9 mouse cellular contexts compared by ENCODE assay signal in the genomic region with DNA sequence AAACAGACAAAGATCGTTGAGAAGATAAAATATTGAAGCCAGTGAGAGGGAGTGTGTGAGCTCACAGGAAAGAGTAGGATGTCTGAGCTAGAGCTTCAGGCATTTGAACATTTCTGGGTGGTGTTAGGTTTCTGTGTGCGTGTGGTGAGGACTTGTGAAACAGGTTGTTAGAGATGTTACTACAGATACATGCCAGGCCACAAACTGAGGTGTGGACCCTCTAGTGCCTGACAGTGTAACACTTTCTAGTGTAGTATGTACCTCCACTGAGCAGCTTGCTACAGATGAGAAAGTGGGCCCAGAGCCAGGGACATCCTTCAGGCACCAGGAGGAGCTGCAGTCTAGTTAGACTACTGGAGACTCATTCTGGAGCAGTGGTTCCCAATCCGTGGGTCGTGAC. TPM values are rescaled to one million over a fixed set of nuclear protein-coding genes. Genes with fewer than 3 reads are reported as not detected.
A peak's percentile ranks its signal among the peaks of the same experiment; 100 is the strongest.
DNase-seq lines count a peak whose midpoint lies in the region; ATAC-seq lines count a peak whose summit lies in the region.
"Had no signal": no experiment of that assay in that cellular context is flagged by ENCODE, and none has a peak within 500 bp of the region (broad histone marks: within the 10 kb centered on the region; RNA-seq: fewer than 3 reads in every experiment).

No protein-coding gene starts in this region.

- peak; percentile 50 for DNase-seq in urinary bladder, postnatal 14 days (ENCODE audit: low spot score)
- no peak for DNase-seq in urinary bladder, postnatal 4 days (ENCODE audit: low spot score in 2 of 2)
- DNase-seq in cerebellum, adult 9-11 months: peak; percentile 44
- DNase-seq: forebrain, postnatal 0 days had no signal

- WGBS in intestine, embryonic 16.5 days: 70% methylated on average over 4 of the region's 4 CpGs
- 67% methylated on average over 4 of the region's 4 CpGs for WGBS in intestine, embryonic 15.5 days
- 90% methylated on average over 4 of the region's 4 CpGs for WGBS in midbrain, embryonic 13.5 days
- WGBS in hindbrain, embryonic 12.5 days: 90% methylated on average over 4 of the region's 4 CpGs

- no peaks in the 10 kb centered on the region for H3K9me3 ChIP-seq in intestine, embryonic 16.5 days (ENCODE audit: control insufficient read depth, low read length)
- no peaks in the 10 kb centered on the region for H3K9me3 ChIP-seq in intestine, embryonic 15.5 days
- H3K9me3 ChIP-seq in midbrain, embryonic 13.5 days: no peaks in the 10 kb centered on the region
- no peaks in the 10 kb centered on the region for H3K9me3 ChIP-seq in hindbrain, embryonic 12.5 days (replicated peaks)
- H3K9me3 ChIP-seq: megakaryocyte, embryonic 14.5 days had no signal

- no peak overlapping the region for H3K27ac ChIP-seq in intestine, embryonic 16.5 days (ENCODE audit: low read length)
- no peak overlapping the region for H3K27ac ChIP-seq in intestine, embryonic 15.5 days
- H3K27ac ChIP-seq in midbrain, embryonic 13.5 days: no peak overlapping the region
- H3K27ac ChIP-seq in hindbrain, embryonic 12.5 days: no peak overlapping the region

- H3K4me3 ChIP-seq in intestine, embryonic 16.5 days (ENCODE audit: low read length): no peak overlapping the region
- no peak overlapping the region for H3K4me3 ChIP-seq in intestine, embryonic 15.5 days (replicated peaks)
- no peak overlapping the region for H3K4me3 ChIP-seq in midbrain, embryonic 13.5 days (replicated peaks)
- no peak overlapping the region for H3K4me3 ChIP-seq in hindbrain, embryonic 12.5 days
- H3K4me3 ChIP-seq: megakaryocyte, embryonic 14.5 days had no signal

- no peak overlapping the region for H3K4me2 ChIP-seq in intestine, embryonic 16.5 days (ENCODE audit: low read depth, low read length)
- H3K4me2 ChIP-seq in intestine, embryonic 15.5 days (replicated peaks): no peak overlapping the region
- H3K4me2 ChIP-seq in midbrain, embryonic 13.5 days (replicated peaks): no peak overlapping the region
- no peak overlapping the region for H3K4me2 ChIP-seq in hindbrain, embryonic 12.5 days (replicated peaks)

- no peaks in the 10 kb centered on the region for H3K36me3 ChIP-seq in intestine, embryonic 16.5 days (ENCODE audit: control insufficient read depth, insufficient read depth, low read length)
- no peaks in the 10 kb centered on the region for H3K36me3 ChIP-seq in intestine, embryonic 15.5 days
- H3K36me3 ChIP-seq in midbrain, embryonic 13.5 days: peaks cover 25% of the 10 kb centered on the region
- peaks cover 21% of the 10 kb centered on the region for H3K36me3 ChIP-seq in hindbrain, embryonic 12.5 days

- no peak overlapping the region for H3K9ac ChIP-seq in intestine, embryonic 16.5 days (ENCODE audit: low read depth, low read length)
- H3K9ac ChIP-seq in intestine, embryonic 15.5 days: no peak overlapping the region
- no peak overlapping the region for H3K9ac ChIP-seq in midbrain, embryonic 13.5 days (replicated peaks)
- no peak overlapping the region for H3K9ac ChIP-seq in hindbrain, embryonic 12.5 days
- H3K9ac ChIP-seq: forebrain, postnatal 0 days had no signal

- no peaks in the 10 kb centered on the region for H3K27me3 ChIP-seq in intestine, embryonic 16.5 days (replicated peaks; ENCODE audit: control insufficient read depth, insufficient read depth, low read length)
- H3K27me3 ChIP-seq in intestine, embryonic 15.5 days (replicated peaks): no peaks in the 10 kb centered on the region
- H3K27me3 ChIP-seq in midbrain, embryonic 13.5 days: no peaks in the 10 kb centered on the region
- no peaks in the 10 kb centered on the region for H3K27me3 ChIP-seq in hindbrain, embryonic 12.5 days
- H3K27me3 ChIP-seq: megakaryocyte, embryonic 14.5 days had no signal

- peak; percentile 23; the same call in 1 of the 2 replicates for ATAC-seq in intestine, embryonic 16.5 days
- ATAC-seq in intestine, embryonic 15.5 days: no peak
- no peak for ATAC-seq in midbrain, embryonic 13.5 days
- ATAC-seq in hindbrain, embryonic 12.5 days (ENCODE audit: low FRiP score): no peak
- ATAC-seq: forebrain, postnatal 0 days had no signal

- H3K4me1 ChIP-seq in intestine, embryonic 16.5 days (ENCODE audit: control insufficient read depth, insufficient read depth, low read length): no peaks in the 10 kb centered on the region; the same call in 1 of the 2 replicates
- H3K4me1 ChIP-seq in intestine, embryonic 15.5 days (replicated peaks): 0 out of 2 replicates have a peak, but pooled peaks cover 2% of the 10 kb centered on the region
- H3K4me1 ChIP-seq in midbrain, embryonic 13.5 days (replicated peaks): peaks cover 9% of the 10 kb centered on the region; the same call in 1 of the 2 replicates
- H3K4me1 ChIP-seq in hindbrain, embryonic 12.5 days: no peaks in the 10 kb centered on the region

RNA-seq across cellular contexts. Expression of a gene that starts 30.5 kb away (rescaled TPM):
- polyA plus RNA-seq in intestine, embryonic 16.5 days (2015; fragmentation: Nextera tagmentation; extraction: Ambion mirVana): 121 and 129 TPM in 2 replicates
- polyA plus RNA-seq in intestine, embryonic 15.5 days (2015; fragmentation: Nextera tagmentation; extraction: Ambion mirVana): 120 and 124 TPM in 2 replicates
- polyA plus RNA-seq in midbrain, embryonic 13.5 days (2015; fragmentation: Nextera tagmentation; extraction: Ambion mirVana): 134 and 157 TPM in 2 replicates
- 104 and 116 TPM in 2 replicates for polyA plus RNA-seq in hindbrain, embryonic 12.5 days (2016; fragmentation: Nextera tagmentation; extraction: Ambion mirVana)

RNA-seq across cellular contexts. Expression of a gene that starts 31.8 kb away (rescaled TPM):
- 120 and 128 TPM in 2 replicates for polyA plus RNA-seq in intestine, embryonic 16.5 days (2015; fragmentation: Nextera tagmentation; extraction: Ambion mirVana)
- 134 and 183 TPM in 2 replicates for polyA plus RNA-seq in intestine, embryonic 15.5 days (2015; fragmentation: Nextera tagmentation; extraction: Ambion mirVana)
- 803 and 871 TPM in 2 replicates for polyA plus RNA-seq in midbrain, embryonic 13.5 days (2015; fragmentation: Nextera tagmentation; extraction: Ambion mirVana)
- 609 and 686 TPM in 2 replicates for polyA plus RNA-seq in hindbrain, embryonic 12.5 days (2016; fragmentation: Nextera tagmentation; extraction: Ambion mirVana)

Comparison
In these comparisons a context has a peak if more than half of its experiments do, and no peak if none do; other contexts are left out.
1. DNase-seq: peak in urinary bladder, postnatal 14 days (single experiment) and cerebellum, adult 9-11 months (single experiment); none in urinary bladder, postnatal 4 days (0 of 2).